Mouse (Mus musculus) MN1 (cell line): ENCODE results near the gene Polr1a.
A peak's percentile ranks its signal among the peaks of the same experiment; 100 is the strongest.

Experiments
- DNase-seq: peaks from one replicate; pipeline ENCODE4 v3.0.0-alpha.2; 2016; ENCODE audit warnings: low spot score

Gene Polr1a

GRCm38 (mm10) chr6:71949721-71950120 is 40.9 kb downstream of the Polr1a start:
- no peak for DNase-seq

- DNase-seq, result peak; percentile 79
These were observed 41.7 kb downstream of the Polr1a start for GRCm38 (mm10) chr6:71950592-71950991.

- DNase-seq, result no peak
These were observed 42.3 kb downstream of the Polr1a start for GRCm38 (mm10) chr6:71951192-71951591.

- no peak for DNase-seq
These were observed 53.3 kb downstream of the Polr1a start for GRCm38 (mm10) chr6:71962119-71962518.

- DNase-seq, result no peak
These were observed 53.9 kb downstream of the Polr1a start for GRCm38 (mm10) chr6:71962706-71963105.

GRCm38 (mm10) chr6:71963561-71963960 is 54.7 kb downstream of the Polr1a start:
- DNase-seq, result no peak

GRCm38 (mm10) chr6:71966683-71967303 is 57.9 kb downstream of the Polr1a start:
- no peak for DNase-seq

- DNase-seq, result no peak
These were observed 59.0 kb downstream of the Polr1a start for GRCm38 (mm10) chr6:71967847-71968246.

GRCm38 (mm10) chr6:71969459-71969858 is 60.6 kb downstream of the Polr1a start:
- DNase-seq, result no peak

GRCm38 (mm10) chr6:71970154-71970553 is 61.3 kb downstream of the Polr1a start:
- no peak for DNase-seq

GRCm38 (mm10) chr6:71976592-71976991 is 67.7 kb downstream of the Polr1a start:
- DNase-seq, result no peak

- no peak for DNase-seq
These were observed 71.3 kb downstream of the Polr1a start for GRCm38 (mm10) chr6:71980165-71980564.

- no peak for DNase-seq
These were observed 71.7 kb downstream of the Polr1a start for GRCm38 (mm10) chr6:71980587-71980986.

GRCm38 (mm10) chr6:71981450-71981849 is 72.6 kb downstream of the Polr1a start:
- no peak for DNase-seq

GRCm38 (mm10) chr6:71985984-71986383 is 77.1 kb downstream of the Polr1a start:
- no peak for DNase-seq

- peak; percentile 23 for DNase-seq
These were observed 78.8 kb downstream of the Polr1a start for GRCm38 (mm10) chr6:71987546-71988248.

- DNase-seq, result no peak
These were observed 80.9 kb downstream of the Polr1a start for GRCm38 (mm10) chr6:71989647-71990351.

- DNase-seq, result no peak
These were observed 81.6 kb downstream of the Polr1a start for GRCm38 (mm10) chr6:71990371-71990837.

- peak; percentile 25 for DNase-seq
These were observed 82.5 kb downstream of the Polr1a start for GRCm38 (mm10) chr6:71991190-71991932.

GRCm38 (mm10) chr6:71991933-71992325 is 83.1 kb downstream of the Polr1a start:
- DNase-seq, result no peak

GRCm38 (mm10) chr6:71994004-71994403 is 85.2 kb downstream of the Polr1a start:
- no peak for DNase-seq

GRCm38 (mm10) chr6:71995081-71995480 is 86.2 kb downstream of the Polr1a start:
- no peak for DNase-seq
